Mouse (Mus musculus) natural killer cell, adult 2 months (primary cell): ENCODE measurements around the gene Rgs6.

Experiments used
- DNase-seq, 2 experiments: peaks; one replicate each; pipeline ENCODE4 v3.0.0; 2022; ENCODE audit warnings: low spot score in 2 of 2

Rgs6 gene

GRCm38 (mm10) chr12:82757367-82757766 is 169.3 kb downstream of the Rgs6 start:
- DNase-seq, result no peak

GRCm38 (mm10) chr12:82762046-82762445 is 174.0 kb downstream of the Rgs6 start:
- no peak for DNase-seq

GRCm38 (mm10) chr12:82768726-82769125 is 180.6 kb downstream of the Rgs6 start:
- no peak for DNase-seq

GRCm38 (mm10) chr12:82772215-82772614 is 184.1 kb downstream of the Rgs6 start:
- DNase-seq, result no peak

GRCm38 (mm10) chr12:82774576-82774975 is 186.5 kb downstream of the Rgs6 start:
- no peak for DNase-seq

- no peak for DNase-seq
Measured at GRCm38 (mm10) chr12:82776686-82777085, 188.6 kb downstream of the Rgs6 start.

GRCm38 (mm10) chr12:82780936-82781335 is 192.8 kb downstream of the Rgs6 start:
- DNase-seq, result no peak

- no peak for DNase-seq
Measured at GRCm38 (mm10) chr12:82781414-82781813, 193.3 kb downstream of the Rgs6 start.

GRCm38 (mm10) chr12:82792122-82792521 is 204.0 kb downstream of the Rgs6 start:
- no peak for DNase-seq

GRCm38 (mm10) chr12:82799892-82800291 is 211.8 kb downstream of the Rgs6 start:
- DNase-seq, result no peak

GRCm38 (mm10) chr12:82801736-82802135 is 213.6 kb downstream of the Rgs6 start:
- no peak for DNase-seq

GRCm38 (mm10) chr12:82802711-82803110 is 214.6 kb downstream of the Rgs6 start:
- no peak for DNase-seq

GRCm38 (mm10) chr12:82805167-82805566 is 217.1 kb downstream of the Rgs6 start:
- DNase-seq, result no peak

GRCm38 (mm10) chr12:82810631-82811030 is 222.5 kb downstream of the Rgs6 start:
- no peak for DNase-seq

GRCm38 (mm10) chr12:82815982-82816381 is 227.9 kb downstream of the Rgs6 start:
- DNase-seq, result no peak

GRCm38 (mm10) chr12:82819328-82819727 is 231.2 kb downstream of the Rgs6 start:
- DNase-seq, result no peak

GRCm38 (mm10) chr12:82819991-82820390 is 231.9 kb downstream of the Rgs6 start:
- DNase-seq, result no peak

GRCm38 (mm10) chr12:82822821-82823620 is 234.9 kb downstream of the Rgs6 start:
- DNase-seq, result no peak

GRCm38 (mm10) chr12:82830333-82830732 is 242.2 kb downstream of the Rgs6 start:
- DNase-seq, result no peak

GRCm38 (mm10) chr12:82838544-82838943 is 250.5 kb downstream of the Rgs6 start:
- DNase-seq, result no peak

GRCm38 (mm10) chr12:82841566-82841965 is 253.5 kb downstream of the Rgs6 start:
- no peak for DNase-seq

GRCm38 (mm10) chr12:82848304-82848872 is 260.3 kb downstream of the Rgs6 start:
- DNase-seq, result no peak

- DNase-seq, result no peak
Measured at GRCm38 (mm10) chr12:82854902-82855301, 266.8 kb downstream of the Rgs6 start.
